Mouse (Mus musculus) embryo, embryonic 11 days (tissue): ENCODE data around the gene S1pr5.
"Not testable (repeated sequence)": the region's sequence is repeated elsewhere in the genome, so short reads cannot be mapped to it uniquely, and the experiment has no call there.

Experiments used
- DNase-seq: peaks from one replicate; pipeline ENCODE4 v3.0.0-alpha.2; 2015

Gene S1pr5

GRCm38 (mm10) chr9:21248326-21248725 lies at the start of gene S1pr5:
TSS of gene S1pr5 (minus strand) at chr9:21248443.
- DNase-seq, result no peak

GRCm38 (mm10) chr9:21292271-21292670 lies 44.0 kb upstream of the S1pr5 start:
- no peak for DNase-seq

- DNase-seq, result peak; percentile 31
Measured at GRCm38 (mm10) chr9:21291868-21292267, 43.6 kb upstream of the S1pr5 start.

GRCm38 (mm10) chr9:21291022-21291787 lies 43.0 kb upstream of the S1pr5 start, which contains the start of gene Cdkn2d:
TSS of gene Cdkn2d (minus strand) at chr9:21291407.
- peak; percentile 100 for DNase-seq

GRCm38 (mm10) chr9:21290589-21290988 lies 42.3 kb upstream of the S1pr5 start:
- DNase-seq, result no peak

GRCm38 (mm10) chr9:21289337-21289671 lies 41.1 kb upstream of the S1pr5 start:
- DNase-seq, result no peak

GRCm38 (mm10) chr9:21288404-21289336 lies 40.4 kb upstream of the S1pr5 start:
- DNase-seq, result peak; percentile 25

- peak; percentile 99 for DNase-seq
Measured at GRCm38 (mm10) chr9:21287571-21288402, 39.5 kb upstream of the S1pr5 start, which contains the start of gene Kri1. TSS of gene Kri1 (minus strand) at chr9:21287969.

- no peak for DNase-seq
Measured at GRCm38 (mm10) chr9:21286753-21287152, 38.5 kb upstream of the S1pr5 start.

- no peak for DNase-seq
Measured at GRCm38 (mm10) chr9:21283994-21284393, 35.8 kb upstream of the S1pr5 start.

GRCm38 (mm10) chr9:21283591-21283990 lies 35.3 kb upstream of the S1pr5 start:
- no peak for DNase-seq

- DNase-seq, result no peak
Measured at GRCm38 (mm10) chr9:21277776-21278175, 29.5 kb upstream of the S1pr5 start.

- no peak for DNase-seq
Measured at GRCm38 (mm10) chr9:21276307-21276706, 28.1 kb upstream of the S1pr5 start.

- DNase-seq, result no peak
Measured at GRCm38 (mm10) chr9:21275727-21276126, 27.5 kb upstream of the S1pr5 start.

- no peak for DNase-seq
Measured at GRCm38 (mm10) chr9:21275013-21275710, 26.9 kb upstream of the S1pr5 start.

GRCm38 (mm10) chr9:21274336-21274735 lies 26.1 kb upstream of the S1pr5 start:
- no peak for DNase-seq

- DNase-seq, result no peak
Measured at GRCm38 (mm10) chr9:21273520-21274228, 25.4 kb upstream of the S1pr5 start.

GRCm38 (mm10) chr9:21273094-21273493 lies 24.9 kb upstream of the S1pr5 start:
- no peak for DNase-seq

- no peak for DNase-seq
Measured at GRCm38 (mm10) chr9:21272391-21272790, 24.1 kb upstream of the S1pr5 start.

- DNase-seq, result not testable (repeated sequence)
Measured at GRCm38 (mm10) chr9:21269590-21269989, 21.3 kb upstream of the S1pr5 start.

GRCm38 (mm10) chr9:21268305-21268704 lies 20.1 kb upstream of the S1pr5 start:
- no peak for DNase-seq

- no peak for DNase-seq
Measured at GRCm38 (mm10) chr9:21266889-21267288, 18.6 kb upstream of the S1pr5 start.
